Mouse (Mus musculus): ENCODE data around the gene Gxylt1. TPM values are rescaled to one million over a fixed set of nuclear protein-coding genes. Genes with fewer than 3 reads are reported as not detected.
A peak's percentile ranks its signal among the peaks of the same experiment; 100 is the strongest.

Gene Gxylt1
- polyA plus RNA-seq, 2 experiments = 17.4 to 18.7 TPM

GRCm38 (mm10) chr15:93288321-93288720 lies 13.3 kb upstream of the Gxylt1 start:
- Histone ChIP-seq H3K27ac (replicated peaks; ENCODE audit: low read depth, low read length) (no peak overlapping the region), H3K9ac (ENCODE audit: low read depth, low read length, severe bottlenecking) (no peak overlapping the region), H3K4me3 (replicated peaks; ENCODE audit: low read length) (no peak overlapping the region), H3K36me3 (ENCODE audit: control insufficient read depth, insufficient read depth, low read length) (peaks cover 20% of the 10 kb centered on the region), H3K9me3 (ENCODE audit: control insufficient read depth, low read length) (no peaks in the 10 kb centered on the region), H3K4me2 (replicated peaks; ENCODE audit: low read depth, low read length, severe bottlenecking) (no peak overlapping the region), H3K4me1 (ENCODE audit: control insufficient read depth, insufficient read depth, low read length) (no peaks in the 10 kb centered on the region), H3K27me3 (ENCODE audit: control insufficient read depth, insufficient read depth, low read length) (no peaks in the 10 kb centered on the region)
- DNase-seq (ENCODE audit: low spot score) (no peak), ATAC-seq (ENCODE audit: low FRiP score, low read depth) (no peak)
- 83% methylated on average over 4 of the region's 4 CpGs for WGBS
- no peak for TF ChIP-seq POLR2A (IDR thresholded peaks at IDR 0.05; ENCODE audit: borderline replicate concordance, extremely low read depth, insufficient read depth, insufficient read length)

GRCm38 (mm10) chr15:93287628-93288027 lies 12.6 kb upstream of the Gxylt1 start:
- TF ChIP-seq POLR2A (IDR thresholded peaks at IDR 0.05; ENCODE audit: borderline replicate concordance, extremely low read depth, insufficient read depth, insufficient read length) = no peak
- Histone ChIP-seq H3K36me3 (ENCODE audit: control insufficient read depth, insufficient read depth, low read length) (peaks cover 24% of the 10 kb centered on the region), H3K4me1 (ENCODE audit: control insufficient read depth, insufficient read depth, low read length) (no peaks in the 10 kb centered on the region), H3K4me2 (replicated peaks; ENCODE audit: low read depth, low read length, severe bottlenecking) (no peak overlapping the region), H3K9ac (ENCODE audit: low read depth, low read length, severe bottlenecking) (no peak overlapping the region), H3K27me3 (ENCODE audit: control insufficient read depth, insufficient read depth, low read length) (no peaks in the 10 kb centered on the region), H3K27ac (replicated peaks; ENCODE audit: low read depth, low read length) (no peak overlapping the region), H3K9me3 (ENCODE audit: control insufficient read depth, low read length) (no peaks in the 10 kb centered on the region), H3K4me3 (replicated peaks; ENCODE audit: low read length) (no peak overlapping the region)
- 73% methylated on average over 2 of the region's 2 CpGs for WGBS
- DNase-seq (ENCODE audit: low spot score) (no peak), ATAC-seq (ENCODE audit: low FRiP score, low read depth) (no peak)

- no peak overlapping the region for H3K4me3 ChIP-seq (replicated peaks; ENCODE audit: low read length)
- WGBS = 83% methylated on average over 15 of the region's 15 CpGs
- H3K27ac ChIP-seq (replicated peaks; ENCODE audit: low read depth, low read length) = no peak overlapping the region
- no peaks in the 10 kb centered on the region for H3K27me3 ChIP-seq (ENCODE audit: control insufficient read depth, insufficient read depth, low read length)
- peaks cover 24% of the 10 kb centered on the region for H3K36me3 ChIP-seq (ENCODE audit: control insufficient read depth, insufficient read depth, low read length)
- no peaks in the 10 kb centered on the region for H3K9me3 ChIP-seq (ENCODE audit: control insufficient read depth, low read length)
- no peak for ATAC-seq (ENCODE audit: low FRiP score, low read depth)
- H3K4me1 ChIP-seq (ENCODE audit: control insufficient read depth, insufficient read depth, low read length) = no peaks in the 10 kb centered on the region
- DNase-seq (ENCODE audit: low spot score) = no peak
- H3K9ac ChIP-seq (ENCODE audit: low read depth, low read length, severe bottlenecking) = no peak overlapping the region
- no peak for TF ChIP-seq POLR2A (IDR thresholded peaks at IDR 0.05; ENCODE audit: borderline replicate concordance, extremely low read depth, insufficient read depth, insufficient read length)
- no peak overlapping the region for H3K4me2 ChIP-seq (replicated peaks; ENCODE audit: low read depth, low read length, severe bottlenecking)
Observed at GRCm38 (mm10) chr15:93285244-93285643, 10.3 kb upstream of the Gxylt1 start.

- no peaks in the 10 kb centered on the region for H3K9me3 ChIP-seq (ENCODE audit: control insufficient read depth, low read length)
- peaks cover 22% of the 10 kb centered on the region for H3K36me3 ChIP-seq (ENCODE audit: control insufficient read depth, insufficient read depth, low read length)
- H3K4me1 ChIP-seq (ENCODE audit: control insufficient read depth, insufficient read depth, low read length) = no peaks in the 10 kb centered on the region
- WGBS = 86% methylated on average over 6 of the region's 6 CpGs
- ATAC-seq (ENCODE audit: low FRiP score, low read depth) (no peak), DNase-seq (ENCODE audit: low spot score) (no peak)
- TF ChIP-seq POLR2A (IDR thresholded peaks at IDR 0.05; ENCODE audit: borderline replicate concordance, extremely low read depth, insufficient read depth, insufficient read length) = no peak
- H3K4me2 ChIP-seq (replicated peaks; ENCODE audit: low read depth, low read length, severe bottlenecking) = no peak overlapping the region
- no peak overlapping the region for H3K9ac ChIP-seq (ENCODE audit: low read depth, low read length, severe bottlenecking)
- H3K27me3 ChIP-seq (ENCODE audit: control insufficient read depth, insufficient read depth, low read length) = no peaks in the 10 kb centered on the region
- H3K4me3 ChIP-seq (replicated peaks; ENCODE audit: low read length) = no peak overlapping the region
- no peak overlapping the region for H3K27ac ChIP-seq (replicated peaks; ENCODE audit: low read depth, low read length)
Observed at GRCm38 (mm10) chr15:93284326-93284725, 9.3 kb upstream of the Gxylt1 start.

- Histone ChIP-seq H3K36me3 (ENCODE audit: control insufficient read depth, insufficient read depth, low read length) (peaks cover 19% of the 10 kb centered on the region), H3K9me3 (ENCODE audit: control insufficient read depth, low read length) (no peaks in the 10 kb centered on the region), H3K27me3 (ENCODE audit: control insufficient read depth, insufficient read depth, low read length) (no peaks in the 10 kb centered on the region), H3K9ac (ENCODE audit: low read depth, low read length, severe bottlenecking) (no peak overlapping the region), H3K27ac (replicated peaks; ENCODE audit: low read depth, low read length) (no peak overlapping the region), H3K4me1 (ENCODE audit: control insufficient read depth, insufficient read depth, low read length) (no peaks in the 10 kb centered on the region), H3K4me2 (replicated peaks; ENCODE audit: low read depth, low read length, severe bottlenecking) (no peak overlapping the region), H3K4me3 (replicated peaks; ENCODE audit: low read length) (no peak overlapping the region)
- WGBS = 75% methylated on average over 11 of the region's 11 CpGs
- TF ChIP-seq POLR2A (IDR thresholded peaks at IDR 0.05; ENCODE audit: borderline replicate concordance, extremely low read depth, insufficient read depth, insufficient read length) = no peak
- no peak for ATAC-seq (ENCODE audit: low FRiP score, low read depth)
- DNase-seq (ENCODE audit: low spot score) = no peak
Observed at GRCm38 (mm10) chr15:93283349-93283748, 8.4 kb upstream of the Gxylt1 start.

- TF ChIP-seq POLR2A (IDR thresholded peaks at IDR 0.05; ENCODE audit: borderline replicate concordance, extremely low read depth, insufficient read depth, insufficient read length) = no peak
- H3K36me3 ChIP-seq (ENCODE audit: control insufficient read depth, insufficient read depth, low read length) = 0 out of 2 replicates have a peak, but pooled peaks cover 4% of the 10 kb centered on the region
- peak overlapping the region; percentile 34 for H3K9ac ChIP-seq (ENCODE audit: low read depth, low read length, severe bottlenecking)
- no peaks in the 10 kb centered on the region for H3K9me3 ChIP-seq (ENCODE audit: control insufficient read depth, low read length)
- peaks cover 19% of the 10 kb centered on the region for H3K4me1 ChIP-seq (ENCODE audit: control insufficient read depth, insufficient read depth, low read length)
- no peaks in the 10 kb centered on the region for H3K27me3 ChIP-seq (ENCODE audit: control insufficient read depth, insufficient read depth, low read length)
- H3K27ac ChIP-seq (replicated peaks; ENCODE audit: low read depth, low read length) = no peak overlapping the region
- peak overlapping the region; percentile 76 for H3K4me3 ChIP-seq (replicated peaks; ENCODE audit: low read length)
- ATAC-seq (ENCODE audit: low FRiP score, low read depth) (no peak), DNase-seq (ENCODE audit: low spot score) (peak; percentile 21)
- 4% methylated on average over 14 of the region's 14 CpGs for WGBS
- peak overlapping the region; percentile 73 for H3K4me2 ChIP-seq (replicated peaks; ENCODE audit: low read depth, low read length, severe bottlenecking)
Observed at GRCm38 (mm10) chr15:93276276-93276675, 1.3 kb upstream of the Gxylt1 start.

Measured in limb, embryonic 14.5 days (tissue).